Mouse (Mus musculus) heart, embryonic 12.5 days (tissue): ENCODE measurements around the gene Gm21731. TPM values are rescaled to one million over a fixed set of nuclear protein-coding genes. Genes with fewer than 3 reads are reported as not detected.
"Not testable (repeated sequence)": the region's sequence is repeated elsewhere in the genome, so short reads cannot be mapped to it uniquely, and the experiment has no call there.

ENCODE experiments used
- ATAC-seq: fragments of 200-750 bp; cut with Nextera tagmentation; 2 replicates; pipeline ENCODE4 v1.8.0; 2017; ENCODE audit warnings: moderate TSS enrichment, moderate library complexity; ENCODE audit not compliant: insufficient number of reproducible peaks, low FRiP score
- H3K27ac ChIP-seq: fragments of 300-500 bp; sonication (generic); 2 replicates; pipeline ENCODE4 v1.5.1; 2016; ENCODE audit warnings: mild to moderate bottlenecking, moderate library complexity; ENCODE audit not compliant: poor library complexity, severe bottlenecking
- H3K27me3 ChIP-seq: fragments of 300-500 bp; sonication (generic); replicated peaks from 2 replicates; pipeline ENCODE4 v1.6.1; 2016; ENCODE audit warnings: mild to moderate bottlenecking, moderate library complexity
- H3K36me3 ChIP-seq: fragments of 300-500 bp; sonication (generic); 2 replicates; pipeline ENCODE4 v1.6.1; 2016; ENCODE audit warnings: mild to moderate bottlenecking, moderate library complexity
- H3K4me1 ChIP-seq: fragments of 300-500 bp; sonication (generic); replicated peaks from 2 replicates; pipeline ENCODE4 v1.6.1; 2016; ENCODE audit warnings: mild to moderate bottlenecking
- H3K4me2 ChIP-seq: fragments of 300-500 bp; sonication (generic); 2 replicates; pipeline ENCODE4 v1.6.1; 2016; ENCODE audit warnings: mild to moderate bottlenecking, moderate library complexity
- H3K4me3 ChIP-seq: fragments of 300-500 bp; sonication (generic); 2 replicates; pipeline ENCODE4 v1.5.1; 2016; ENCODE audit warnings: mild to moderate bottlenecking
- H3K9ac ChIP-seq: fragments of 300-500 bp; sonication (generic); 2 replicates; pipeline ENCODE4 v1.6.1; 2016; ENCODE audit warnings: mild to moderate bottlenecking, moderate library complexity
- H3K9me3 ChIP-seq: fragments of 300-500 bp; sonication (generic); replicated peaks from 2 replicates; pipeline ENCODE4 v1.6.1; 2016; ENCODE audit warnings: mild to moderate bottlenecking, moderate library complexity
- WGBS: fragments of 180-500 bp; shearing (Covaris S2); methylation state at CpG from one replicate; pipeline ENCODE4 v1.1.7; 2016; 5-methylcytosine and 5-hydroxymethylcytosine counted together
- polyA plus RNA-seq: library from polyadenylated mRNA; unstranded; fragments of >200 nt; fragmentation: Nextera tagmentation; extraction: Ambion mirVana; gene quantifications from 2 replicates; pipeline ENCODE4 v1.2.1, GENCODE M21; 2016

Gm21731 gene
- polyA plus RNA-seq, 1 experiment from 2014 or later, result not detected

DNA sequence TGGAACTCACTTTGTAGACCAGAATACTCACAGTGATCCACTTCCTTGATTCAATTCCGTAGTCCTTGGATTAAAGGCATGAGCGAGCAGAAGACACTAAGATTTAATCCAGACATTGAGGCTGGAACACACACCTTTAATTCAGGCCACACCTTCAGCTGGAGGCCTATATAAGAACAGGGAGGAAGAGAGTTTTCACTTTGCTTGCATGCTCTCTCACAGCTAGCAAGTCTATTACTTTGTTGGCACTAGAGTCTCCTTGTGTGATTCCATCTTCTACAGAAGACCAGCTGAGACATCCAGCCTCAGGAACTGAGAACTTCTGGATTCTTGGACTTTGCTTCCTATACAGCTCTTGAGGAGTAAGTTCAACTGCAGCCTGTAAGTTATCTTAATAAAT is 24.0 kb downstream of the Gm21731 start, which contains the start of gene AF067061:
Gene AF067061 (plus strand): TSS at position 245 of the 400 bp plus-strand sequence.
- not testable (repeated sequence) for H3K9ac ChIP-seq, H3K4me3 ChIP-seq, H3K27ac ChIP-seq, H3K9me3 ChIP-seq, H3K36me3 ChIP-seq, H3K4me2 ChIP-seq, ATAC-seq, H3K4me1 ChIP-seq, H3K27me3 ChIP-seq
- WGBS, result 77% methylated on average over 2 of the region's 2 CpGs

DNA sequence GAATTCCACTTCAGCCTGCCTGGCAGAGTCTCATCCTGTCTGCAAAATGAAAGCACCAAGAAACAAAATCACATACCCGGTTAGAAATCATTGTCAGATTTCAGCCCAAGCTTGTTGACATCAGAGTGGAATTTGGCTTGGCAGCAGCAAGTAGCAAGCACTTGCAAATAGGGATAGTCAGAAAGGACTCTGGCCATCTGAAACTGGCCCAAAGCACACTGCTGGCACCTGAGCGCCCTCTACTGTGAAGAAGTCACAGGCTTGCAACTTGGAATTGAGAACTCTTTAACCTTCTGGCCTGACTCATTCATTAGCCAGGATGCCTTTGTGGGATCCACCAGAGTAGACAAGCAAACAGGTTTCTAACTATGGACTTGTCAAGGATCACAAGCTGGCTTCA is 38.9 kb downstream of the Gm21731 start:
- H3K27me3 ChIP-seq, H3K4me1 ChIP-seq, H3K4me2 ChIP-seq, ATAC-seq, H3K27ac ChIP-seq, H3K36me3 ChIP-seq, H3K4me3 ChIP-seq, H3K9me3 ChIP-seq, H3K9ac ChIP-seq: not testable (repeated sequence)
- 23% methylated on average over 2 of the region's 2 CpGs for WGBS

- Histone ChIP-seq H3K4me1 (no peaks in the 10 kb centered on the region), H3K27me3 (no peaks in the 10 kb centered on the region), H3K27ac (no peak overlapping the region), H3K36me3 (no peaks in the 10 kb centered on the region), H3K4me2 (no peak overlapping the region), H3K9me3 (no peaks in the 10 kb centered on the region), H3K9ac (no peak overlapping the region), H3K4me3 (no peak overlapping the region)
- 86% methylated on average over 9 of the region's 9 CpGs for WGBS
- no peak for ATAC-seq
Observed at GRCm38 (mm10) chr13:120278784-120279183, 39.9 kb downstream of the Gm21731 start.

Other genes with a start within 250 kb of the Gm21731 start
- gene Gm36079, start 212.1 kb upstream of the Gm21731 start, polyA plus RNA-seq, result not detected in 2 replicates
- gene Gm21188, start 186.9 kb upstream of the Gm21731 start, polyA plus RNA-seq, result not detected in 2 replicates
- not detected in 2 replicates for gene Gm20767, start 98.9 kb upstream of the Gm21731 start, polyA plus RNA-seq
- not detected in 2 replicates for gene Gm21818, start 66.7 kb upstream of the Gm21731 start, polyA plus RNA-seq
- not detected in 2 replicates for gene Gm21762, start 23.2 kb upstream of the Gm21731 start, polyA plus RNA-seq
- gene AF067061, start 24.0 kb downstream of the Gm21731 start, polyA plus RNA-seq, result not detected in 2 replicates
- not detected in 2 replicates for gene BC147527, start 61.3 kb downstream of the Gm21731 start, polyA plus RNA-seq
- gene Tcstv3, start 77.8 kb downstream of the Gm21731 start, polyA plus RNA-seq, result not detected in 2 replicates